Mouse (Mus musculus) kidney, postnatal 10 days (tissue): ENCODE measurements at regions not wholly inside any gene's neighbourhood (a gene's known extent, or its start where the extent isn't known, plus 50 kb on each side); places are given as distances from the start of the nearest gene placed in this dataset.

ENCODE experiments used
- DNase-seq: peaks from one replicate; pipeline ENCODE4 v3.0.0; 2021; ENCODE audit warnings: mixed read lengths

DNA sequence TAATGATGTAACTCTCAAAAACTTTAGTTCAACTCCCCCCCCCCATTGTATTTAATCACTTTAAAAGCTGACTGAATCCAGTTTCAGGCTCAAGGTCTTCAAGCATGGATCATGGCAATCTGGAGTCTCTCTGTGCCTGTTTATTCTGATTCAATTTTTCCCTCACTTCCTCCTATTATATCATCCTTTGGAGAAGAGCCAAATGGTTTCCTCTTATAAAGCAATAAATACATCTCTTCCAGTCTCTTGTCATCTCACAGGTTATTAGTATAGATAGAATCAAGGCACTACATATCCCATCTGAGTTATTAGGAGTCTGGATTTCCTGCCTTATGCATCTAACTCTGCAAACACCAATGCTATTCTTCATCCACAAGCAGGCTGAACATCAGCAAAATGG lies 530.2 kb upstream of the Pdcd1 start:
- no peak for DNase-seq

DNA sequence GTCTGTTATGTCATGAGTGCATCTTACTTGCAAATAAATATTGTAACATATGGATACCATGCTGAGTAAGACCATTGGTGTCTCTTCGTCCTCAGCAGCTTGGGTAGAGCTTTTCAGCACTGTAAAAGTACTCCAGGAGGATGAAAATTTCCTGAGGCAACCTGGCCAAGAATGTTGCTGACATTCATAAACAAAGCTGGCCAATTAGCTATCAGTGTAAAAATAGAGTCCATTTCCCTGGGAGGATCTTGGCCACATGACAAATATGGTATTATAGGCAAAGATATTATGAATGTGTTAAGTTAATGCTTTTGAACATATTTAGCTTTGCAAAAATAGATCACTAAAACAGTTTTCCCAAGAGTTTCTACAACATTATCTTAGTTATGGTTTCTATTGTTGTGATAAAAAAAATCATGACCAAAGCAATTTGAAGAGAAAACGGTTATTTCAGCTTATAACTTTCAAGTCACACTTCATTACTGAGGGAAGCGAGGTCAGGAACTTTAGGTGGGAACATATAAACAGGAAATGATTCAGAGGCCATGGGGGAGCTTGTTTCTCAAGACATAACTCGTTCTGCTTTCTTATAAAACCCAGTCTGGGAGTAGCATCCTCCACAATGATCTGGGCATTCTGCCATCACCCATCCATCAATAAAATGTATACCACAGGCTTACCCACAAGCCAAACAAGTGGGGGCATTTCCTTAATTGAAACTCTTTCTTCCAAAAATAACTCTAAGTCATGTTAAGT lies 529.5 kb upstream of the Pdcd1 start:
- peak; percentile 12 for DNase-seq

DNA sequence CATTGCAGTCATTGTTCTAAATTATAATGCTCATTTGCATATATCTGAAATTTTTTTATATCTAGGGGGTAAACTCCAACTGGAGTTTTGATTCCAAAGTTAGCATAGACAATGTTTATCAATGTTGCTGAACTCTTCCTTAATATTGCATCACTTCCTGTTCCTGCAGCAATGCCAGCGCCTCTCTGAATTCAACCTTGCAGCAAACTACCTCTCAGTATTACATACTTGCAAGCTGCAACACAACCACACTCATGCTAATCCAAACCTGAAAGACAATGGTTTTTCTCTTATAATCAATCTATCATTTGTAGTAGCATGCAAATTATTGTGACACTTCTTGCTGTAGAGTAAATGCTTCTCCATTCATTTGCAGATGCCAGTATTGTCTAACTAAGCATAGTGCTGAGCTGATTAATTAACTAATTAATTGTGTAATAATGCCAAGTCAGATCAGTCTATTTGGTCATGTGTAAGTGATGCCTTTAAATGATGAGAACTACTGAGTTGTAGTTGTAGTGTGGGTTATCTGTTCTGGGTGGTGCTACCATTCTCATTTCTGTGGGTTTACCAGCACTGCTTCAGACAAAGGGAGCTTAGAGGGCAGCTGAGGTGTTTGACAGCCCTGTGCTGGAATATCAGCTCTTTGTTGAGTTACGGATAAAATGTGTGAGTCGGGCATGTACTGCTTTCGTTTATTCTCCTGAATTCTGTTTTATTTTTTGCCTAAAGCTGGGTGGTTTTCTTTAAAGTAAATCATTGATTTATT lies 480.6 kb upstream of the Pdcd1 start:
- DNase-seq: no peak

DNA sequence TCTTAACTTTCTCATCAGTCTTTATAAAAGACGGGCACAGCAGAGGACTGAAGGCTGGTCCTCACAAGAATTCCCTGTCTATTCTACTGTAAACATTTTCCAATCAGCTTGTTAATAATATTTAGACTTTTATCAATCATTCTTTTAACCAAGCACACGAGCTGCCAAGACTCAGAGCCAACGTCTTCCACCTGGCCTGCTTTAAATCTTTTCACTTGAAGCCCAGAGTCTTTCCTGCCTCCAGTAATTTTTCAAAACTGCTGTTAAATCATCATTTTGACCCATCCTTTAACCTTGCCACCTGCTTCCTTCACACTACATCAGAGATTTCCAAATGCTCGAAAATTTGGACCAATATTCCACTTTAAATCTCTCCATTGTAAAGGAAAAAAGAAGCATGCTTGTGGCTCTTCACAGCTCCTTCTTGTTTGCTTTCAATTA lies 451.7 kb upstream of the Pdcd1 start:
- DNase-seq: no peak

DNA sequence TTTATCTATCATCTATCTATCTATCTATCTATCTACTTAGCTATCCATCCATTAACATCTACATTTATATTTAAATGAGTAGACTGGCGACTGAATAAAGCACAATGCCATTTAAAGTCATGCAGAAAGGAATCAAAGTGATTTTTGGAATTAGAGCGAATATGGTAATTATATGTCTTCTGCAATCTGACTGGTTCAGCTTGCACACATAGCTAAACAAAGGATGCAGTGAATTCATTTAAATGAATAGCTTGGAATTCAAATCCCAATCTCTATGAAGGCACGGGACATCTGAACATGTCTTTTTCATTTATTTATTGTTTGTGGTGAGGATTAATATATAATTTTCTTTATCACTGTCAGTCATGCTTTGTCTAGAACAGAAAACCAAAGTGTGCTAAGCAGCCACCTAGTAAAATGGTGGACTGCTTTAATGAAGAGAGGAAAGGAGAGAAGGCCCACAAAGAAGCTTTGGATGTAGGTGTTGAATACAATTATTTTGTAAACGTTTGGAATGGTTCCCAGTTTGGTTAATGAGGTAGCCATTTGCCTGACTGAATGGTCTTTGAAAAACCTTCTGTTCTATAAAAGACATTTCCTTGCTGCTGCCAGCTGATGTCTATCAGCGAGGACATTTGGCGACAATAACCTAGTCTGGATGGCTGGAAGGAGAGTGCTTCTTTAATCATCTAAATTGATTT lies 451.2 kb upstream of the Pdcd1 start:
- no peak for DNase-seq

DNA sequence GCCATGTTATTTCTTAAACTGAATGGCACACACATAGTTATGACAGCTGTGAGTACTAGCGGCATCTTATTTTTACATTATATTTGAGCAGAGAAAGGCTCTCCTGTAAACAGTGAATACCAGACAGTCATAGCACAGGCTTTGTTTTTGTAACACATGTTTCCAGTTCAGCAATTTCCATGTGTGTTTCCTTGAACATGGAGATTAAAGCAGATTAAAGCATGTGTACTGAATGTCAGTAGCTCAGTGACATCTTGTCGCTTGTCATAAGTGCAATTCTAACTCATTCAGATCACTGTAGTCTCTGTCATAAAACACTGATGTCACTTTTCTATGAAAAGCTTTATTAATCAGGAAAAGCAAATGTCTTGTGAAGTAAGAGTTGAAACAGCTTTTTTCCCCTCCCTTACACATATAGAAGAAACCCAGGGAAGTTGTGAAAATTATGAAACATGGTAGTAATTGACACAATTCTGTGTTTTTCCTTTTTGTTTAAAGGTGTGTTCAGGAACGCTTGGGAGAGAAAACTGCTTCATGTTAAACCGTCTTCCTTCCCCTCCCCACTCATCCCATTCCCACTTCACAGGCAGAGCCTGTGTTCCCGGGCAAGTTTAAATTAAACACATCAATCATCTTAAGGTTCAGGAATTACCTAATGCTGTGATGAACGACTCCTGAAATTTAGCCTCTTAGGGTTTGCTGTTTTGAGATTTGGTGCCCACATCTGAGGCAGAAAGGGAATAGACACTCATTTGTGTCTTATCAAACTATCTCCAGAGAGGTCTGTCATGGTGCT lies 449.9 kb upstream of the Pdcd1 start:
- DNase-seq: no peak

DNA sequence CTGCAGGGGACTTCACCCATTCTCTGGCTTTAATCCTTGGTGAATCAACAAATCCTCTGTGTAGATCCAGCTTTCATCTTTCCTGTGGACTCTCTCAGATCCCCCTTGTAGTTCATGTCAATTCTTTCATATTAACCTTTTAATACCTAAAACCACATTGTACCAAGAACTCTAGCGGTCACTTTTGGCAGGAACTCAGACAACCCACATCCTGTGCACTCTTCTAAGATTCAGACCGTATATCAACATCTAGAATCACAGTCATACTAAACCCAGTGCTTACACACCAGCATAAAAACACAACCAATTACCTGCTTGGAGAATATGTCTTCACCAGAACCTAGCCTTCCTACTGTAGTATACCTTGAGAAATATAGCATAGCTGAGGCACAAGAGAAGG lies 444.6 kb upstream of the Pdcd1 start:
- no peak for DNase-seq

DNA sequence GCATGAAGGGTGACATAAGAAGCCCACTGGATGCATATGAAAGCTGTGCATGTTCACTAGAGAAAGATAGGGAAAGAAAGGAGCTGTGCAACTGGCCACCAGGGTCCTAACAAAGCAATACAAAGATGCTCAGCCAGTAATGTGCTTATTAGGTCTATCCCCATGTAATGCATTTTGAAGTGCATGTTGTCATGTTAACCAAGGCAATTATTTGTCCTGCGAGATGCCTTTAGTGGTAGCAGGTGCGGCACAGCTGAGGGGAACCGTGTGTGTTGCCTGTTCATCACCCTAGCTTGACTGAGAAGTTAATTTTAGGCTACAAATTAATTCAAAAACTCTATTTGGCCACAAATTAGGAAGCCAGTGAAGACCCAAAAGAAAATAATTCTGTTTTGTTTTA lies 444.0 kb upstream of the Pdcd1 start:
- no peak for DNase-seq

DNA sequence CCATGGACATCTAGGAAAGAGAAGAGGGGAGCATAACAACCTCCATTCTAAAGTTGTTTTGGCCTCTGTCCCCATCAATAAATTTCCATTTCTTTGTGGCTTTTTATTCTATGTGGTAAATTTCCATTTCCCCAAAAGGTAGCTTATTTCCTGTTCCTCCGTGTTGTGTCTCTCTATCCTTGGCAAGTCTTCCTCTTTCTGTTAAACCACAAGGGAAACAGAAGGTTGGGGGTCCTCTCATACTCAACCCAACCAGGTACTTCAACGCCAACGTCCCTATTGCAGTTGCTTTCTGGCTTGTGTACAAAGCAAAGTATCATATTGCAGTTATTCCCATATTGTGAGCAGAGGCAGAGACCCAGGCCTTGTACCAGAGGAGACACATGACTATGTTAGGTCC lies 434.7 kb upstream of the Pdcd1 start:
- DNase-seq: no peak

DNA sequence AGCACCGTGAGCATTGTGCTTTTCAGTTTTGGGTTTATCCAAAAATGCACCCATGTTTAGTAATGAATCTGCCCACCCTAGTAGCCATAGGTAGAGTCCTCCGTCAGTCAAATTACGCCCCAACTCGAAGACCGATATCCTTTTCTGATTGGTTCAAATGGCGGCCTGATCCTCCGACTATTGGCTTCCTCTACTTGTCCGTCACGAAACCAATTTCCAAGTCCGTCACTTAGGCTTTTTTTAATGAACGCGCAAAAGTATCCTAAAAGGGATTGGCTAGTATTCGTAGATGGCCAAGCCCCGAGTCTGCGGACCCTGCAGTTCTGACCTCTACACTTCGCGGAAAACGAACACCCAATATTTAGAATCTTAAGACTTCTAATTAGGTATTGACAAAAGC lies 417.5 kb upstream of the Pdcd1 start:
- DNase-seq: peak; percentile 37

DNA sequence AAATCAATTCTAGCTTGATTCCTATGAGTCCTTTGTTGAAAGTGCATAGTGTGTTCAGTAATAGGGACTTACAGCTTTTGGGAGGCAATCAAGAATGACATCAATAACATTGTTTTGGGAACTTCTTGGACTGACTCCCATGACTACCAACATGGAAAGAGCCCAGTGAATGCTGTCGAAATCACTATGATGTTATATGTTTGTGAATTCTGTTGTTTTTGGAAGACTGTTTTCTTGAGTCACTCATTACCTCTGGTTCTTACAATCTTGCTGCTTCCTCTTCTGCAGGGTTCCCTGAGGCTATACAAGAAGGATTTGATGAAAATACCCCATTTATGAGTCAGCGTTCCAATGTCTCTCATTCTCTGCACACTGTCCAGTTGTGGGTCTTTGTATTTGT lies 371.4 kb upstream of the Pdcd1 start:
- no peak for DNase-seq

DNA sequence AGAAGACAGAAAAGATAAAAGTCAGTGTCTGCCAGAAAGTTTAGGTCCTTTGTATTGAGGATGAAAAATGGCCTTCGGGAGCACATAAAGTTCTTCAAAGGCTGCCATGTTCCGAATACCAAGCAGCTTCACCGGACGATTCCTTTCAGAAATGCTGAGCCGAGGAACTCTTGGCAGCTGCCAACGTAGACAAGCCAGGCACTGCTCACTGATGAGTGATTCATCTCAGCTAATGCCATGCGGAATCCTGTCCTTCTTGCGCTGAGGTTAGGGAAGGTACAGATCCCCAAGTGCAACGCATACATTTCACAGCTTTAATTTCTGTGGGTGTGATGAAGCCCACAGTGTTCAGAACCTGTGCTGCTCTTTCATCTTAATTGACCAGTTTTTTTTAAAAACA lies 360.7 kb upstream of the Pdcd1 start:
- DNase-seq: no peak

DNA sequence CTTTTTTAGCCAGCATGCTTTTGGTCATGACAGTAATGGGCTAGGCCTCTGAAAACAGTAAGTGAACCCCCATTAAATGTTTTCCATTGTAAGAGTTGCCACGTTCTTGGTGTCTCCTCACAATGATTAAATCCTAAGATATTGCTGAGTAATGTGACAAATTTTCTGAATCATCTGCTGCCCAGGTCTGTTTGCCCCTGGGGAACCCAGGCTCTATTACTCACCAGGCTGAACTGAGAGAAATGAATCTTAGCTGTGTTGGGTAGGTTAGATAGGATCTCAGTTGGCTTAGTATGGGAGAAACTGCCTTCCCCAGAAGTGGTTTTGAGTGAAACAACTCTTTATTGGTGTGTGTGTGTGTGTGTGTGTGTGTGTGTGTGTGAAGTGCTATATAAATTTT lies 314.3 kb upstream of the Pdcd1 start:
- no peak for DNase-seq

DNA sequence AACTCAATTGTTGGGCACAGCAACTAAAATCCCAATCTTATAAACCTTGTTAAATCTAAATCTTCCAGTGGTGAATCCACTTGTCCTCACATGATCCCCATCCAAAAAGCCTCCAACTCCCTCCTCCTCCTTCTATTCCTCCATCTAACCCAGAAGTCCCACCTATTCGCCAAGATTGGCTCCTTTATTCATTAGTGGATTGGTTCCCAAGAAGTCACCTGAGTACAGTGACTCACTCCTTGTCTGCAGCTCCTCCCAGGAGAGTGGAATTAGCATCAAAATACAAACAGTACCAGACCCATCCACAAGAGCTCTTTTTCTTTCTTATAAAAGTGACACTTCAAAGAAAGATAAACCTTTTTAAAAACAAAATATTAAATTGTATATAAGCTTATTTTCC lies 304.6 kb upstream of the Pdcd1 start:
- DNase-seq: no peak

DNA sequence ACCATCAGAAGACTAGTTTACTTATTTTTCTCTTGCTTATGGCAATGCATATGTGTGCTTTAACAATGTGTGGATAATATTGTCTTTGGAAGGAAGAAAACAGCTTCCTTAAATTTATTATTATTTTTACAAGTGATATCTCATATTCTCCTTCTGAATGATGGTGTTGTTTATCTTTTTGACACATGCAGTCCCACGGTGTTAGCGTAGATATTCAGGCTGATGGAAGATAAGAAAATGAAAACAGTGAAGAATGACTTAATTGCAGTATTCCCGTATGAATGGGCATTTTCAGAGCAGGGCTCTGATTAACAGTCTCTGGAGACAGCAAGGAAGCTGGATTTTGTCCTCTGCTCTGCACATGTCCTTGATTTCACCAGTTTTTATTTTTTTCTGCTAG lies 303.5 kb upstream of the Pdcd1 start:
- DNase-seq: no peak

DNA sequence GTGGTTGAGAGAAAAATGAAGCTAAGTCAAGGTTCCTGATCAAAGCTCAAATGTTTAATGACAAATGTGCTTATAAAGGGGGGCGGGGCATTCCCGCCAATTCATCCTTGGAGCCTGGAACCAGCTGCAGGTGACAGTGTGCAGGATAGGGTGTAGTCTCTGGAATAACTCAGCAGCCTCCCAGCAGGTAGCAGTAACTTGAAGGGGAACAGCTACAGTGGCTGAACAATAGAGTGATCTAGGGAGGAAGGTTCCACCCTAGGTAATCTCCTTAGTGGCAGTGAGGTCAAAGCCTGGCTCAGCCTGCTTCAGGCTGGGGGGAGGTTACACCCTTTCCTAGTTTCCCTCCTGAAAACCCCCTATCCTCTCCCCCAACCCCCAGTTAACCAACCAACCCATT lies 290.2 kb upstream of the Pdcd1 start:
- DNase-seq: no peak

DNA sequence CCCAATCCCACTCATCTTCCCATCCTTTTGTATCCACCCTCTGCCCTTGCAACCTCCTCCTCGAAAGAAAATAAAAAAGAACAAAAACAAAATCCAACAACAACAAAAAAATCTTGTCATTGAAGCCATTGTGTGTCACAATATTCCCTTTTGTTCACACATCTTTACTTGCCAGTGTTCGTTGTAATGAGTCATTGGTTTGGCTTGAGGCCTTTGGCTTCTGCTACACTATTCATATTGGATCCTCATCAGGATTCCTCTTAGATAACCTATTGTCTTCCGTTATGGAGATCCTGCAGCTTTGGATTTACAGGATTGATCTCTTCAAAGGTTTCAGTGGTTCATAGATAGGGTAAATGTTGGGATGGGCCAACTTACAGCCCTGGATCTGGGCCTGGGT lies 288.9 kb upstream of the Pdcd1 start:
- no peak for DNase-seq

DNA sequence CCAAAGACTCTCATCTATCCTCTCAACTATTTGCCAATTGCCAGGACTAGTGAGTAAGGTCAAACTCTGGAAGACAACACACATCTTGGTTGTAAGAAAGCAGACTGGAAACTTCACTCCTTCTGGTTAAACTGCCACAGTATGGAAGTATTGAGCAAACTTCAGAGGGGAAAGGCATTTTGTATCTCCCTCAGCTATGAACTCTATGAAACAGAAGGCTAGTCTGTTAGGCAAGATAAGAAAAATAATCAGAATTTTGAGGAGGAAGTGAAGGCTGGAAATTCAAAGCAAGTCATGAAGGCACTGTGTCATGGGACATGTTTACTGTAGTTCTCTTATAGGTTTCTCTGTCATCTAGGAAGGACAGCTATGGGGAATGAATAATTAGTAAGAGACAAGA lies 265.7 kb upstream of the Pdcd1 start:
- no peak for DNase-seq

DNA sequence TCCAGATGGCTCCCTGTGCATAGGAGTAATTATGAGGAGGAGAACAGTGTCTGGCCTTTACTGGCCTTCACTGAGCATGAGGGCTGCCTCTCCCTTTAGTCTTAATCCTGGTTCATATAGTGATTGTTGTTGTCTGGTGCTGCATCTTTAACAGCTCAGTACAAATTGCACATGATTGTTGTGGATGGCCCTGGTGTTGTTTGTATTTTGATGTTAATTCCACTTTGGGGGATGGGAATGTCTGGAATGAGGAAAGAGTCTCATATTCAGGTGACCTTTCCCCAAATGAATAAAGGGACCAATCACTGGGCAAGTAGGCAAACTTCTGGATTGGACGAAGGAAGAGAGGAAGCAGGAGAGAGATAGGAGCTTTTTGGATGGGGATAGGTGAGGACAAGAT lies 246.0 kb upstream of the Pdcd1 start:
- DNase-seq: no peak

DNA sequence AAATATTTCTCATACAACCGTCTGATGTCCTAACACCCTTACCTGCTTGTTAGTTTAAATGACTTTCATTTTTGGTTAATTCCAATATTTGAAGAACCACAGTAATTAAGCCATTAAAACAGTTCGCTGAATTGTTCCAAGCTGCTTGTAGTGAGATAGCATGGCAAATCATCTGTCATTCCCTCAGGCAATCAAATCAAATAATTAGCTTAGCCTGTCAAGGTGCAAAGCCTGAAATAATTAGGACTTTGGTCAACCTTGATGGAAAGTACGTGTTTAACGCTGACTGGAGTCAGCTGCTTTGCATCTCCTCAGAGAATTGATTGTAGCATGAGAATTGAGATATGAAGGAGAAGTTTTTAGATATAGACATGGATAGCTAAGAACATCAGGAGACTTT lies 220.2 kb upstream of the Pdcd1 start:
- no peak for DNase-seq

DNA sequence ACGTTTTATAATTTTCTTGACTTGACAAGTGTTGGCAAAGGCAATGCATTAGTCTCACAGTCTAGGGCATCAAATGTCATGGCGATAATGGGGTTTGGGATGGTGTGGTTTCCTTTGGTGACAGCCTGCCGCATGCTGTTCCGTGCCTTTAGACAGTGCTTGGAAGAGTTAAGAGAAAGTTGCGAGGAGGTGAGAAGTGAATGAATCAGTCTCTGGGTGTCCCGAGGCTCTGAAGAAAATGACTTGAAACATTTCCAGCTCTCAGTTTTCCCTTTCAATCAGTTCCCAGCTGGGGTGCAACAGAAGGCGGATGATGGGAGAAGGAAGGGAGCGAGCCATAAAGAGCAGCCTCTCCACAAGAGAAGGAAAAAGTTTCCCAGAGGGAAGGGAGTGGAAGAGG lies 211.0 kb upstream of the Pdcd1 start:
- DNase-seq: no peak

DNA sequence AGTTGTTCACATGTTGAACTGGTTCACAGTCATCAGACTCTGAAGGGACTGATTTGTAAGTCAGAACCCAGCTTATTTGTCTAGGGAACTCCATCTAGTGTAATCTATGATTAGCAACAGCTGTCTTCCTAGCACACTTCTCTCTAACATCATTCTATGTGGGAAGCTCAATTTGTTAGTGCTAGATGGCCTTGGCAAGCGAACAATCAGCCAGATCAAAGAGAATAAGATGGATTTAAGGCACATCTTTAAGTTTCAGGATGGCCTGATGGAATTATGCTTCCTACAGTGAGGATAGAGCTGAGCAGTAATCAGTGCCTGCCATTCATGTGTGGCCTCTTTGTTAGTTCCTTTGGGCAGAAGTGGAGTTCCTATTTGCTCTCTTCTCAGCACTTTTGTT lies 183.1 kb upstream of the Pdcd1 start:
- no peak for DNase-seq

DNA sequence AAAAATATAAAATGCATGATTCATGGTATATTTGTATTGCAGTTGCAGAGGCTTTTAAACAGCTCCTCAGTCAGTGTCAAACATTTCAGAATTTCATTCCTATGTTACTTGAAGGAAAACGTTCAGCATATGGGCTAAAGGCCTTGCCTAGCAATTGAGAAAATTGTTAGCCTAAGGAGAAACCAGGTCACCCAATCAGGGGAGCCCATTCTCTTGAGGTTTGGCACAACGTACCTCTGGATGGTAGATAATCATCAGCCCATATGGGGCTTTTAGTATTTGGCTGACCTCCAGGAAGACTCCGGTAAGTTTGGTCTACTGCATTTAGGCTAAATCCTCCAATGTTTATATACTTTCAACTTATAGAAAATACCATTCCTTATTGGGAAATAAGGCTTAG lies 168.7 kb upstream of the Pdcd1 start:
- DNase-seq: no peak
